18 mouse cellular contexts compared by ENCODE assay signal in genomic region chr5:36304299-36304980, GRCm38 (mm10).
DNase-seq lines count a peak whose midpoint lies in the region; ATAC-seq lines count a peak whose summit lies in the region.
"Had no signal": no experiment of that assay in that cellular context is flagged by ENCODE, and none has a peak within 500 bp of the region (broad histone marks: within the 10 kb centered on the region; RNA-seq: fewer than 3 reads in every experiment).

No protein-coding gene starts in this region.

- no peaks in the 10 kb centered on the region for H3K36me3 ChIP-seq in forebrain, embryonic 14.5 days (ENCODE audit: control insufficient read depth, insufficient read depth, low read length)
- no peaks in the 10 kb centered on the region for H3K36me3 ChIP-seq in forebrain, embryonic 11.5 days (ENCODE audit: control insufficient read depth, insufficient read depth, low read length)
- H3K36me3 ChIP-seq in lung, embryonic 15.5 days: no peaks in the 10 kb centered on the region
- H3K36me3 ChIP-seq: neural tube, embryonic 13.5 days had no signal

- H3K27ac ChIP-seq in forebrain, embryonic 14.5 days (ENCODE audit: low read depth, low read length): no peak overlapping the region
- no peak overlapping the region for H3K27ac ChIP-seq in forebrain, embryonic 11.5 days (ENCODE audit: low read depth, low read length)
- H3K27ac ChIP-seq in lung, embryonic 15.5 days: no peak overlapping the region; the same call in 1 of the 2 replicates
- H3K27ac ChIP-seq: left cerebral cortex, adult 2 months; macrophage; neural tube, embryonic 13.5 days had no signal

- 61% methylated on average over 7 of the region's 7 CpGs for WGBS in forebrain, embryonic 14.5 days
- 79% methylated on average over 7 of the region's 7 CpGs for WGBS in forebrain, embryonic 11.5 days
- 50% methylated on average over 7 of the region's 7 CpGs for WGBS in lung, embryonic 15.5 days

- H3K4me3 ChIP-seq in forebrain, embryonic 14.5 days (ENCODE audit: low read depth, low read length): no peak overlapping the region
- H3K4me3 ChIP-seq in forebrain, embryonic 11.5 days (ENCODE audit: low read depth, low read length): no peak overlapping the region
- no peak overlapping the region for H3K4me3 ChIP-seq in lung, embryonic 15.5 days
- H3K4me3 ChIP-seq: left cerebral cortex, adult 2 months; neural tube, embryonic 13.5 days had no signal

- no peak overlapping the region for H3K4me2 ChIP-seq in forebrain, embryonic 14.5 days (ENCODE audit: low read length)
- H3K4me2 ChIP-seq in forebrain, embryonic 11.5 days (ENCODE audit: low read depth, low read length, severe bottlenecking): no peak overlapping the region
- no peak overlapping the region for H3K4me2 ChIP-seq in lung, embryonic 15.5 days
- H3K4me2 ChIP-seq: neural tube, embryonic 13.5 days had no signal

- no peak overlapping the region for H3K9ac ChIP-seq in forebrain, embryonic 14.5 days (ENCODE audit: low read length)
- no peak overlapping the region for H3K9ac ChIP-seq in forebrain, embryonic 11.5 days (ENCODE audit: low read length)
- no peak overlapping the region for H3K9ac ChIP-seq in lung, embryonic 15.5 days
- H3K9ac ChIP-seq: neural tube, embryonic 13.5 days had no signal

- DNase-seq in forebrain, embryonic 14.5 days (ENCODE audit: low spot score): peak; percentile 47
- DNase-seq in forebrain, embryonic 11.5 days (ENCODE audit: low spot score): no peak
- no peak for DNase-seq in lung, postnatal 25 days (ENCODE audit: low spot score)
- DNase-seq in MN1 (ENCODE audit: low spot score): peak; percentile 29
- peak; percentile 58 for DNase-seq in layer of hippocampus, adult 9-11 months
- no peak for DNase-seq in B cell, adult 2 months
- no peak for DNase-seq in urinary bladder, postnatal 36 days (ENCODE audit: low spot score in 2 of 2)
- DNase-seq: adrenal gland, adult 2 months; cerebellum, adult 9-11 months; gastrocnemius, postnatal 10 days; kidney, postnatal 10 days; liver; thymus, postnatal 36 days had no signal

- H3K9me3 ChIP-seq in forebrain, embryonic 14.5 days (replicated peaks; ENCODE audit: control insufficient read depth, low read length): no peaks in the 10 kb centered on the region
- H3K9me3 ChIP-seq in forebrain, embryonic 11.5 days (ENCODE audit: control insufficient read depth, low read length): no peaks in the 10 kb centered on the region
- H3K9me3 ChIP-seq in lung, embryonic 15.5 days: no peaks in the 10 kb centered on the region
- H3K9me3 ChIP-seq: neural tube, embryonic 13.5 days had no signal

- H3K4me1 ChIP-seq in forebrain, embryonic 14.5 days (ENCODE audit: control insufficient read depth, insufficient read depth, low read length): no peaks in the 10 kb centered on the region
- no peaks in the 10 kb centered on the region for H3K4me1 ChIP-seq in forebrain, embryonic 11.5 days (replicated peaks; ENCODE audit: control insufficient read depth, insufficient read depth, low read length)
- 0 out of 2 replicates have a peak, but pooled peaks cover 7% of the 10 kb centered on the region for H3K4me1 ChIP-seq in lung, embryonic 15.5 days

- no peaks in the 10 kb centered on the region for H3K27me3 ChIP-seq in forebrain, embryonic 14.5 days (replicated peaks; ENCODE audit: control insufficient read depth, insufficient read depth, low read length)
- H3K27me3 ChIP-seq in forebrain, embryonic 11.5 days (ENCODE audit: control insufficient read depth, insufficient read depth, low read length): no peaks in the 10 kb centered on the region
- H3K27me3 ChIP-seq in lung, embryonic 15.5 days: no peaks in the 10 kb centered on the region
- H3K27me3 ChIP-seq: neural tube, embryonic 13.5 days had no signal

- peak; percentile 44; the same call in 1 of the 2 replicates for ATAC-seq in forebrain, embryonic 14.5 days
- ATAC-seq in forebrain, embryonic 11.5 days (replicated peaks; ENCODE audit: low FRiP score): no peak
- ATAC-seq in lung, embryonic 15.5 days (ENCODE audit: borderline replicate concordance, extremely low read depth, low FRiP score, low TSS enrichment): peak; percentile 33; the same call in 1 of the 2 replicates
- ATAC-seq: midbrain, embryonic 16.5 days had no signal

Comparison
In these comparisons a context has a peak if more than half of its experiments do, and no peak if none do; other contexts are left out.
1. DNase-seq: peak in forebrain, embryonic 14.5 days (single experiment), MN1 (single experiment) and layer of hippocampus, adult 9-11 months (single experiment); none in forebrain, embryonic 11.5 days (single experiment), lung, postnatal 25 days (single experiment), B cell, adult 2 months (0 of 2) and urinary bladder, postnatal 36 days (0 of 2).